Mouse (Mus musculus): ENCODE measurements around the gene Tulp2. TPM values are rescaled to one million over a fixed set of nuclear protein-coding genes. Genes with fewer than 3 reads are reported as not detected.
"Not testable (repeated sequence)": the region's sequence is repeated elsewhere in the genome, so short reads cannot be mapped to it uniquely, and the experiment has no call there.

Tulp2 gene
- polyA plus RNA-seq, 1 experiment from 2014 or later = 0.74 TPM

GRCm38 (mm10) chr7:45449974-45450373, 31.7 kb upstream of the Tulp2 start:
- Histone ChIP-seq H3K36me3 (peaks cover 83% of the 10 kb centered on the region), H3K9ac (no peak overlapping the region), H3K27ac (replicated peaks) (no peak overlapping the region), H3K9me3 (no peaks in the 10 kb centered on the region), H3K4me2 (no peak overlapping the region), H3K4me3 (no peak overlapping the region), H3K27me3 (replicated peaks) (no peaks in the 10 kb centered on the region), H3K4me1 (peaks cover 14% of the 10 kb centered on the region)
- no peak for ATAC-seq (ENCODE audit: extremely low read depth, insufficient number of reproducible peaks, low FRiP score, low TSS enrichment)
- 88% methylated on average over 1 of the region's 1 CpGs for WGBS

DNA sequence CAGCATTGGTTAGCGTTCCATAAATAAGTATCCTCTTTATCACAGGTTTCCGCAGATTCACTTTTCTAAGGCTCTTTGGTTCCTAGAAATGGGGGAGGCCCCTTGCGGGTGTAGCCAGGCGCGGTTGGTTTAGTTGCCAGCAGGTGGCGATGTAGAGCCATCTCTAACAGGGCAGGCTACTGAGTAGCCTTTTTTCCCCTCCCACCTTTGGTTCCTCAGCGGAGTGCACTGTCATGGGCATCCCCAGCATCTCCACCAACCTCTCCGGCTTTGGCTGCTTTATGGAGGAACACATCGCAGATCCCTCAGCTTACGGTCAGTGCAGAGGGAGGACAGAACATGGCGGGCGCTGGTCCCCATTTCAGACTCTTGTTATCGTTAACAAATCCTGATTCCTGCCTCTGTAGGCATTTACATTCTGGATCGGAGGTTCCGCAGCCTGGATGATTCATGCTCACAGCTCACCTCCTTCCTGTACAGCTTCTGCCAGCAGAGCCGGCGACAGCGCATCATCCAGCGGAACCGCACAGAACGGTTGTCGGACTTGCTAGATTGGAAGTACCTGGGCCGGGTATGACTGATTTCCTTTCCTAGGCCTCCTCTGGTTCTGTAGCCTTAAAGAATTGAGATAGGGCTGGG, 30.2 kb upstream of the Tulp2 start:
- ATAC-seq (ENCODE audit: extremely low read depth, insufficient number of reproducible peaks, low FRiP score, low TSS enrichment) = peak; percentile 55; the same call in 1 of the 2 replicates
- Histone ChIP-seq H3K36me3 (peaks cover 83% of the 10 kb centered on the region), H3K9ac (no peak overlapping the region), H3K4me2 (peak overlapping the region; percentile 8; the same call in 1 of the 2 replicates), H3K27ac (replicated peaks) (no peak overlapping the region), H3K9me3 (no peaks in the 10 kb centered on the region), H3K4me3 (peak overlapping the region; percentile 8; the same call in 1 of the 2 replicates), H3K27me3 (replicated peaks) (no peaks in the 10 kb centered on the region), H3K4me1 (peaks cover 20% of the 10 kb centered on the region)
- 50% methylated on average over 23 of the region's 23 CpGs for WGBS

GRCm38 (mm10) chr7:45454971-45455370, 26.7 kb upstream of the Tulp2 start:
- ATAC-seq (ENCODE audit: extremely low read depth, insufficient number of reproducible peaks, low FRiP score, low TSS enrichment) = no peak
- 0 out of 2 replicates have a peak overlapping the region, but pooled peaks have one; percentile 24 for H3K9ac ChIP-seq
- H3K4me3 ChIP-seq = peak overlapping the region; percentile 93; the same call in 1 of the 2 replicates
- no peaks in the 10 kb centered on the region for H3K9me3 ChIP-seq
- H3K4me1 ChIP-seq = peaks cover 32% of the 10 kb centered on the region
- H3K36me3 ChIP-seq = peaks cover 78% of the 10 kb centered on the region
- no peaks in the 10 kb centered on the region for H3K27me3 ChIP-seq (replicated peaks)
- 90% methylated on average over 15 of the region's 15 CpGs for WGBS
- peak overlapping the region; percentile 94; the same call in 1 of the 2 replicates for H3K4me2 ChIP-seq
- no peak overlapping the region for H3K27ac ChIP-seq (replicated peaks)

DNA sequence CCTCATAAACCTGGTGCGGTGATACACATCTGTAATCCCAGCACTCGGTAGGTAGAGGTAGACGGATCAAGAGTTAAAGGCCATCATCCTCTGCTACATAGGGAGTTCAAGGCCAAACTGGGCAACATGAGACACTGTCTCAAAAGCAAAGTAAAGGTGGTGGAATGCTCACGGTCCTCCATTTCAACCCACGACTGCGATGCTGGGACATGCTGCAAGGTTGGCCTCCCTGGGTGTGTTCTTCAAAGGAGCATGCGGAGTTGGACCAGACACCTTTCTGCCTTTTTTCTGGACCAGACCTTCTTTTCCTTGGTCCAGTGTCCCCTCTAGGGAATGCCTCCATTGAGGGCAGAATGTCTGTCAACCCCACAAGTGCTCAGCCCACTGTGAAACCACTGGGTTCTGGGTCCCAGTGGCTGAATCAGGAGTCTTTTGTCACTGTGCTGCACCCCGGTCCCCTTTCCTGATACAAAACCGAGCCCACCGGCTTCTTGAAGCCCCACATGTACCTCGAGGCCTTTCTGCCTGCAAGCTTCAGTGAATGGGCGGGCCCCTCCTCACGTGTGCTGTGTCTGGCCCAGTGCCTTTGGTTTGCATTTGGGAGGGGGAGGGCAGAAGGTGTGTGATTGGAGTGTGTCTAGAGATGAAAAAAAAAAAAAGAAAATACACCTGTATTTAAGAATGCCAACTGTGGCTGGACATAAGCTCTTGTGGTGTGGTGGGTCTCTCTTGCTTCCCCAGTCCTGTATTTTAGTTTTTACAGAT, 25.6 kb upstream of the Tulp2 start:
- peak overlapping the region; percentile 97 for H3K9ac ChIP-seq
- no peaks in the 10 kb centered on the region for H3K27me3 ChIP-seq (replicated peaks)
- H3K4me3 ChIP-seq = peak overlapping the region; percentile 93
- no peaks in the 10 kb centered on the region for H3K9me3 ChIP-seq
- H3K36me3 ChIP-seq = peaks cover 71% of the 10 kb centered on the region
- 72% methylated on average over 13 of the region's 13 CpGs for WGBS
- peaks cover 43% of the 10 kb centered on the region for H3K4me1 ChIP-seq
- peak overlapping the region; percentile 94 for H3K4me2 ChIP-seq
- H3K27ac ChIP-seq (replicated peaks) = peak overlapping the region; percentile 96; the same call in 1 of the 2 replicates
- no peak for ATAC-seq (ENCODE audit: extremely low read depth, insufficient number of reproducible peaks, low FRiP score, low TSS enrichment)

GRCm38 (mm10) chr7:45456721-45457203, 24.9 kb upstream of the Tulp2 start:
- Histone ChIP-seq H3K36me3 (peaks cover 71% of the 10 kb centered on the region), H3K27me3 (replicated peaks) (no peaks in the 10 kb centered on the region), H3K27ac (replicated peaks) (peak overlapping the region; percentile 96), H3K4me1 (peaks cover 47% of the 10 kb centered on the region), H3K9me3 (no peaks in the 10 kb centered on the region), H3K4me2 (peak overlapping the region; percentile 94), H3K4me3 (peak overlapping the region; percentile 93), H3K9ac (peak overlapping the region; percentile 97)
- no peak for ATAC-seq (ENCODE audit: extremely low read depth, insufficient number of reproducible peaks, low FRiP score, low TSS enrichment)
- 43% methylated on average over 9 of the region's 9 CpGs for WGBS

GRCm38 (mm10) chr7:45457204-45458060, 24.2 kb upstream of the Tulp2 start:
- peaks cover 71% of the 10 kb centered on the region for H3K36me3 ChIP-seq
- no peak for ATAC-seq (ENCODE audit: extremely low read depth, insufficient number of reproducible peaks, low FRiP score, low TSS enrichment)
- peak overlapping the region; percentile 97 for H3K9ac ChIP-seq
- peaks cover 47% of the 10 kb centered on the region for H3K4me1 ChIP-seq
- WGBS = 51% methylated on average over 10 of the region's 10 CpGs
- H3K27me3 ChIP-seq (replicated peaks) = no peaks in the 10 kb centered on the region
- peak overlapping the region; percentile 96 for H3K27ac ChIP-seq (replicated peaks)
- H3K4me3 ChIP-seq = peak overlapping the region; percentile 93
- H3K4me2 ChIP-seq = peak overlapping the region; percentile 94
- H3K9me3 ChIP-seq = no peaks in the 10 kb centered on the region

DNA sequence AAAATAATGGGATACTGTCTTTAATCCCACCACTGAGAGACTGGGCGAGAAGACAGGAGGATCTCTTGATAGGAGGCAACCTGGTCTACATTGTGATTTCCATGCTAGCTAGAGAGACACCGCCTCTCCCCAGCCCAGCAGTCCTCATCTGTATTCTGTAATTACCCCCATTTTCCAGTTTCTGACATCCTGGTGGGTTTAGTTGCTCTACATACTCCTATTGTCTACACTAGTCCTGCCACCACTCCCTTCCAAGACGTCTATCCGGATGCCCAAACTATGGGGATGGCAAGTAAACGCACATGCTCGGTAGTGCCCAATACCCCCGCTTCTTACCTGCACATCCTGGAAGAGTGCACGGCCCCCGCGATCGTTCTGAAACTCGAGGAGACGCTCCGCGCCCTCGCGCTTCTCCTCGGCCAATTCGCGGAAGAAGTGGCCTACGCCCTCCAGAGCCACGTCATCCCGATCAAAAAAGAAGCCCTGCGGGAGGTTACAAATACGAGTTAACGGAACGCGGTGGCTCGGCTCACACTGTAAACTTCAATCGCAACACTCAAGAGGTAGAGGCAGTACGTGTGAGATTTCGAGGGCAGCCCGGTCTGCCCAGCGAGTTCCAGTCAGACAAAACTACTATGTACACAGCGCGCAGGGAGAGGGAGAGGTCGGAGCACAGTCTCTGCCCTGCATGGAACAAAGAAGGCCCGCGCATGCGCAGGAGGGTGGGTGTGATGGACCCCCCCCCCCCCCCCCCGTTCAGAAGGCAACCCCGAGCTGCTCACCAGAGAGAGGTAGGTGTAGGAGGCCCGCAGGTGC, 22.7 kb upstream of the Tulp2 start:
- Histone ChIP-seq H3K9me3 (no peaks in the 10 kb centered on the region), H3K4me1 (peaks cover 47% of the 10 kb centered on the region), H3K27me3 (replicated peaks) (no peaks in the 10 kb centered on the region), H3K36me3 (peaks cover 71% of the 10 kb centered on the region), H3K4me2 (peak overlapping the region; percentile 94), H3K27ac (replicated peaks) (peak overlapping the region; percentile 96), H3K4me3 (peak overlapping the region; percentile 93), H3K9ac (peak overlapping the region; percentile 97)
- ATAC-seq (ENCODE audit: extremely low read depth, insufficient number of reproducible peaks, low FRiP score, low TSS enrichment) = peak; percentile 21; the same call in 1 of the 2 replicates
- under 1% methylated on average over 43 of the region's 43 CpGs for WGBS

DNA sequence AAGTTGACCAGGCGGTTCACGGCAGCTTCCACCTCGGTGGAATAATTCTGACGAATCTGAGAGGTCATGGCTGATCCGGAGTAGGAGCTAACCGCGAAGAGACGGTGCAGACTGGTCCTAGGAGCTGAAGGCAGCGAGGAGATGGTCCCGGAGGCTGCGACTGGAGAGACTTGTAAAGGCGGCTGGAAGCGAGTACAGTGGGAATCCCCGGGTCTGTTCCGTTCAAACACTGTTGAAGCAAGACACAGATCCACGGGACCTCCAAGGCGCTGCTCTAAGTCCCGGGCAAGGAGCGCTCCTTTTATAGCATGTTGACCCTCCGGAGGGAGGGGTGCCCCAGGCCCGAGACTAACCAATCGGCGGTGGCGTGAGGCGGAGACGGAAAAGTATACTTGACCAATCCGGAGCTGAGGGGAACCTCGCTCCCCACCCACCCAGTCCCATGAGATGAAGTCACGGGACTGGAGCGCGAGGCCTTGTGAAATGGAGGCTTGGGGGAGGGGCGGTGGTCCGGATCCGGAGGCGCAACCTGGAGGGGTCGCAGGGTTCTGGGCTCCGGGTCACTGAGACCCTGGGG, 22.0 kb upstream of the Tulp2 start, which contains the start of gene Ftl1:
Gene Ftl1 (minus strand): TSS at position 321 of the 577 bp plus-strand sequence.
- H3K9ac ChIP-seq = peak within 1 kb of the TSS; percentile 97
- peaks cover 47% of the 10 kb centered on the region for H3K4me1 ChIP-seq
- not testable (repeated sequence) for H3K27me3 ChIP-seq (replicated peaks); H3K9me3 ChIP-seq
- peak within 1 kb of the TSS; percentile 94 for H3K4me2 ChIP-seq
- peak; percentile 91 for ATAC-seq (ENCODE audit: extremely low read depth, insufficient number of reproducible peaks, low FRiP score, low TSS enrichment)
- H3K4me3 ChIP-seq = peak within 1 kb of the TSS; percentile 93
- peaks cover 71% of the 10 kb centered on the region for H3K36me3 ChIP-seq
- under 1% methylated on average over 32 of the region's 37 CpGs for WGBS
- peak within 1 kb of the TSS; percentile 96 for H3K27ac ChIP-seq (replicated peaks)

DNA sequence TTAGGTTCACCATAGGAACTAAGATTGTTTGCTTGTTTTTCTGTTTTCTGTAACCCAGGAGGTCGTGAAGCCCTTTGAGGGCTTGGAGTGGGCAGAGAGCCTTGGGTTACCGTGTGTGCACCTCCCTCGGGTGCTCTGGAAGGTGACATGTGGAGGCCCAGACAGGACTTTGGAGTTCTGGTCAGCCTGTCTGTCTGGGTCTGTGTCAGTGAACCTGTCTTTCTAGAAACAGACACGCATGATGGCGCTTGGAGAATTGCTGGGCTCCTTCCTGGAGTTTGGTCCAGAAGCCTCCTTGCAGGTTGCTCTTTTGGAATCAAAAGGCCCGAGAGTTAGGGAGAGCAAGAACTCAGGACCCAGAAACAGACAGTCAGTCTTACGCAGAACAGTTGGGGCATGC, 21.3 kb upstream of the Tulp2 start:
- H3K9me3 ChIP-seq = no peaks in the 10 kb centered on the region
- H3K27ac ChIP-seq (replicated peaks) = peak overlapping the region; percentile 96
- H3K4me3 ChIP-seq = peak overlapping the region; percentile 93
- peaks cover 53% of the 10 kb centered on the region for H3K4me1 ChIP-seq
- WGBS = 55% methylated on average over 7 of the region's 7 CpGs
- H3K27me3 ChIP-seq (replicated peaks) = no peaks in the 10 kb centered on the region
- peaks cover 71% of the 10 kb centered on the region for H3K36me3 ChIP-seq
- no peak for ATAC-seq (ENCODE audit: extremely low read depth, insufficient number of reproducible peaks, low FRiP score, low TSS enrichment)
- peak overlapping the region; percentile 80 for H3K9ac ChIP-seq
- peak overlapping the region; percentile 69 for H3K4me2 ChIP-seq

DNA sequence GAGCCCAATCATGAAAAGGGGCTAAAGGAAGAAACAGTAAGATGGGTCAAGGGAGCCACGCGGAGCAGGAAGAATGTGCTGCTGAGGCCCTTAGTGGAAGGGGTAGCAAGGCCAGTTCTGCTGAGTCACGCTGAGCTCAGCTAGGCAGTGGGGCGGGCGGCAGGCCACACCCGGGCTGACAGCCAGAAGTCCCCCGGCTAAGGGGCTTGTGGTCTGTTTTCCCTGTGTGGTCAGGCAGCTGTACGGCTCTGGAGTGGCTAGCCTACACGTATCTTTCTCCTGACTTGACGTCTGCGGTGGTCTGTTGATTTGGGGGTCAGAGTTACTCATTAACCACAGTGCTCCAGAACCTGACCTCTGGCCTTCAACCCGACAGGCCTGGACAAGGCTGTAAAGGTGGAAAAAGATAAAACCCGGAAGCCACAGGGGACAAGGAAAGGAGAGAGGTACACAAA, 20.8 kb upstream of the Tulp2 start:
- peak overlapping the region; percentile 80 for H3K9ac ChIP-seq
- peaks cover 68% of the 10 kb centered on the region for H3K36me3 ChIP-seq
- WGBS = 5% methylated on average over 13 of the region's 13 CpGs

More for the DNA sequence above, 20.8 kb upstream of the Tulp2 start:
- ATAC-seq (ENCODE audit: extremely low read depth, insufficient number of reproducible peaks, low FRiP score, low TSS enrichment) = peak; percentile 63; the same call in 1 of the 2 replicates
- Histone ChIP-seq H3K9me3 (no peaks in the 10 kb centered on the region), H3K27me3 (replicated peaks) (no peaks in the 10 kb centered on the region), H3K4me3 (peak overlapping the region; percentile 93), H3K4me1 (peaks cover 58% of the 10 kb centered on the region), H3K4me2 (peak overlapping the region; percentile 69), H3K27ac (replicated peaks) (peak overlapping the region; percentile 96)
